Mouse (Mus musculus) MEL-GATA-1-ER (cell line): ENCODE results near the gene Gna12.

Experiments
- DNase-seq: peaks from one replicate; pipeline ENCODE4 v3.0.0-alpha.2; 2012; ENCODE audit warnings: low read depth; ENCODE audit errors: extremely low read depth

Gene Gna12

DNA sequence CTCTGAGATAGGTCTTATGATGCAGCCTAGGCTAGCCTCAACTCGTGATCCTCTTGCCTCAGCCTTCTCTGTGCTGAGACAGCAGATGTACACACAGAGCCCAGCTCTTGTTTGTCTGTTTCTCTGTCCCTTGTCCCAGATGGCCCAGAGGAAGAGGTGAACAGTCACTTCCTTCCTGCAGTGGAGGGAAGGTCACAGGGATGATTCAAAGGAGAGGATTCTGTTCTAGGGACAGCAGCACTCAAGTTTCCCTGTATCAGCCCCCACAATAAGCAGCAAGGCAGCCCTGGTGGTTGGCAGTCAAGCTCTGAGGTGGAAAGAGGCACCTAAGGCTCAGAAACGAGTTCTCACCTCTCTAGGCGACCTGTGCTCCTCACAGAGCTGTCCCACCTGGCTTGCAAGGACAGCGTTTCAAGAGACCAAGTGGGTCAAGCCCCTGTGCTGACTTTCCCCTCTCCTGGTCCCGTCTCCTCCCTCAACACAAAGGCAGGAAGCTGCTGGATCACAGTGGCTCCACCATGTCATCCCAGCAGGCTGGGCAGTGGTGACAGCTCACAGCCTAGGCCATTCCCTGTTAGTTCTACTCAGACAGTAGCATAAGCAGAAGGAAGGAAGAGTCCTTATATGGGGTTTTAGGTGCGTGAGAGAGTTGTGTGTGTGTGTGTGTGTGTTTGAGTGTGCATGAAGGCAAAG lies 65.2 kb downstream of the Gna12 start:
- no peak for DNase-seq

DNA sequence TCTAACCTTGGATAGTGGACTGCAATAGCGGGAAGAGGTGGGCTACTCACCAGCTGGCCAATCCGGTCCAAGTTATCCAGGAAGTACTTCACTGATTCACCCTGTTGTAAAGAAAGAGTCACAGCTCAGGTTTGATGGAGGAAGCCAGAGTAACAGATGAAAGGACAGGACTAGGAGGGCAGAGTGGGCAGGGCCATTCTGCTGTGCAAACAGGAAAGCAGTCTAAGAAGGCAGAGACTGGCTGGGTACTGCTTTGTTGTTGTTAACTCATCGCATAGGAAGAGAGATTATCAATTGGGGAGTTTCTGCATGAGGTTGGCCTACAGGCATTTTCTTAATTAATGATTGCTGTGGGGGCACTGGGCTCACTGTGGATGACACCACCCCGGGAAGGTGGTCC lies 67.7 kb downstream of the Gna12 start:
- DNase-seq: no peak

DNA sequence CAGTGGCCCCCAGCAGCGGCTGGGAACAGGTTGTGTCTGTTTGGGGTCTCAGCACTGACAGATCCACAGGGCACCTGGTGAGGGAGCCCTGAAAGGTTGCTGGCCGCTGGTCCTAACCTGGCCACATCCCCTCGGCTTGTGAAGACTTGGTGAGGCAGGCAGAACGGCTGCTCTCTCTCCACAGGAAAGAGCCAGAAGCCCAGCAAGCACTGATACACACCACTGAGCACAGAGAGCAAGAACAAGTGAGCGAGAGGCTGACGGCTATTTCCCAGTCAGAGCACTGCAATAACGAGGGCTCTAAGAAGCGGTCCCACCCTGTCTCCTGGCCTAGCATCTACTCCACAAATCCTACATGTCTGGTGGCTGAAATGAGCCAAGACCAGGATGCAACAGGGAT lies 71.4 kb downstream of the Gna12 start:
- DNase-seq: no peak

DNA sequence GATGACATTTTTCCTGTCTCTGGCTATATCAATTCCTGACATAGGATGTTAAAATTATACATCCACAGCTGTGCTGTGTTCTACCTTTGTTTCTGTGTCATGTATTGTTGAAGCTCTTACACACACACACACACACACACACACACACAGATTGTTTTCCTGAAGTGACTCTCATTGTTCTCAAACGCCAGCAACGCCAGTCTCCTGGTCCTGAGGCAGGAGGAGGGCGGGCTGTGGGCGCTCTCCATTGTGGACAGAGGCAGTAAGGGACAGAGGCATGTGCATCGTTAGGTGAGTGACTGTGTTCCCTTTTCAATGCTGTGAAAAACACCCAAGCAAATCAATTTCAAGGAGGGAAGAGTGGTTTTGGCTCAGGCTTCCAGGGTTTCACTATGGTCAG lies 77.0 kb downstream of the Gna12 start:
- no peak for DNase-seq

DNA sequence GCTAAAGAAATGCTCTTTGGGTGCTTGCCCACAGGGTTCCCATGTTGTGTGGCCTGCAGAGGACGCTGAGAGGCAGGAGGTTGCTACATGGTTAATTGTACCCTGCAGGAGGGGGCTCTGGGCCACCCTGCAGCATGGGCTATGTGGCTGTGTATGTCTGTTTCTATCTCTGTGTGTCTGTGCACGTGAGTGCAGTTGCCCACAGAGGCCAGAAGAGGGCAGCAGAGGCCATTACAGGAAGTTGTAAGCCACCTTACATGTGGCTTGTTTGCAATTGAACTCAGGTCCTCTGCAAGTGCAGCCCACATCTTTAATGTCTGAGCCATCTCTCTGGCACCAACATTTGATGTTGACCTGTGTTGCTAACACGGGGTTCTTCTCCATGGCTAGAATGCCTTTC lies 77.6 kb downstream of the Gna12 start:
- DNase-seq: peak; percentile 11

DNA sequence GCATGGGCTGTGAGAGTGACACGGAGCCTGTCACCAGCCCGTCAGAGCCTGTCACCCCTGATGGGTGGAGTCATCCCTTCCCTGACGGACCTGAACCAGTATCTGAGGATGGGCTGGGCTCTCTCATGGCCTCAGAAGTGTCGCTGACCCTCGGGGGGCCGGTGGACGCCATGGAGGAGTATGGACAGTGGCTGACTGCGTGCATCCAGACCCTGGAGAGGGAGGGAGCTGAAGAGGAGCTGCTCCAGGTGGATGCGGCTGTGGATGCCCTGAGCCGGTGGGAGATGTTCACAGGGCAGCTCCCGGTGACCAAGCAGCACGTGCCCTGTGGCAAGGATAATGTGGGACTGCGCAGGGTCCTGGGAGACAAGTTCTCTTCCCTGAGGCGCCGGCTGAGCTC lies 78.2 kb downstream of the Gna12 start:
- DNase-seq: no peak

DNA sequence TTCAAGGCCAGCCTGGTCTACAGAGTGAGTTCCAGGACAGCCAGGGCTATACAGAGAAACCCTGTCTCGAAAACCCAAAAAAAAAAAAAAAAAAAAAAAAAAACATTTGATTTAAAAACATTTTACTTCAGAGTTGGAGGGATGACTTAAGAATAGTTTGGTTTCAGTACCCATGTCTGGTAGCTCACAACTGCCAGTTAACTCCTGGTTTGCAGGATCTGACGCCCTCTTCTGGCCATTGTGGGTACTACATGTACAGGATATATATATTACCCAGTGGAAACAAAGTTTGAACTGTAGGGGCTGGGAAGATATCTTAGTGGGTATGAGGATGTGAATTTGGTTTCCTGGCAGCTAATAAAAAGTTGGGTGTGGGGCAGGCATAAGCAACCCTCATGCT lies 79.3 kb downstream of the Gna12 start:
- DNase-seq: peak; percentile 39

DNA sequence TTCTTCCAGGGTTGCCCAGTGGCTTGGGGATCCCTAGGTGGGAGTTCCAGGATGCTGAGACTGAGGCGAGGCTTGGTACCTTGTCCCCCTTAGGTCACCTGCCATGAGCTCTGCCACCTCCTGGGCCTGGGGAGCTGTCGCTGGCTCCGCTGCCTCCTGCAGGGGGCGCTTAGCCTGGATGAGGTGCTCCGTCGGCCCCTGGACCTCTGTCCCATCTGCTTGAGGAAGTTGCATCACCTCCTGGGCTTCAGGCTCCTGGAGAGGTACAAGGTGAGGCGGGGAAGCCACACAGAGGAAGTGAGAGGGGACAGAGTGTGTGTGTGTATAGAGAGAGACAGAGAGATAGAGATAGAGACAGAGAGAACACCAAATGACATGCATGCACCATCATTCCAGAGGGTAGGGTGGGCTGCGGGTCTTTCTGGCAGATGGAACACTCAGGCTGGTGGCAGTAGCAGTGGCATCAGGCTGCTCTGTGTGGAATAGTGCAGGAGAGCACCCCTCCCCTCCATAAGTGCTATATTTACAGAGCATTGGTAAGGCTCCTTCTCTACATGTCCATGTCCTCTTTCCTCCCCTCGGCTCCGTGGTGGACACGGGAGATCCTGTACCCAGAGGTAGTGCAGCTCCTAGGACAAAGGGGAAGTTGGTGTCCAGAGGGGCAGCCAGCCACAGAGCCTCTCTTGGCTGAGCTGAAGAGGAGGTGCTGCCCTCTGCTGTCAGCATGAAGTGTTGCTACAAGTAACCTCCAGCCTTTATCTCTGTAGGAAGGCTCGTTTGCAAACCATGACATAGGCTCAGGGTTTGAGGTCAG lies 81.0 kb downstream of the Gna12 start:
- peak; percentile 78 for DNase-seq

DNA sequence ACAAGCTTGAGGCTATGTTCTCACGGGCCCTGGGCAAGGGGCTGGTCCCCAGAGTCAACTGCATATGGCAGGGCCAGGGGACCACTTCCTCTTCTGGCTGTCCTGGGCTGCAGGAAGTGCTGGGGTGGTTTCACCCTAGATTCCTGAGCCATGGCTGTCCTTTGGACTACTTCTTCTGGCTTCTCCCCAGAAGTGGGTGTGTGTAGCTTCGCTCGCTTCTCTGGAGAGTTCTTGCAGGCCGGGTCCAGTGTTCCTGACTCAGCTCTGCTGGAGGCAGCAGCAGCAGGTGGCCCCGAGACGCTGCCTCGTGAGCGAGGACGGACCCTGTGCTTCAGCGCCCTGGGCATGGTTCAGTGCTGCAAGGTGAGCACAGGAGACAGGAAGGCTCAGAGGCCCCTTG lies 81.8 kb downstream of the Gna12 start:
- DNase-seq: no peak

DNA sequence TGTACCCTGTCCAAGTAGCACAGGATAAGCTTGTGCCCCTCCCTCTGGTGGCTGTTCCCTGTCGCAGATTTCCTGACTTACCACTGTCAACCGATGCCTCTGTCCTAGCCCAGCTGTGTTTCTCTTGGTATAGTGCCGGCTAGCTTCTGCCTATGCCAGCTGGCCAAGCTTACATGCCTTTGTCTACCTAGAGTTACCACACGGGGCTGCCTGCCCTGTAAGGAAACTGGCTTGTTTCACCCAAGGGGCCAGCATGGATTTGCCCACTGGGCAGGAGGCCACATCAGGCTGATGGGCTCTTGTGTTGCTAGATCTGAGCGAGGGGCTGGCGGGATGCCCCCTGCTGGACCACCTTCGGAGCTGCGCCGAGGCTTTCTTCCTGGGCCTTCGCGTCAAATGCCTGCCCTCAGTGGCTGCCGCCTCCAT lies 86.5 kb downstream of the Gna12 start:
- DNase-seq: no peak

DNA sequence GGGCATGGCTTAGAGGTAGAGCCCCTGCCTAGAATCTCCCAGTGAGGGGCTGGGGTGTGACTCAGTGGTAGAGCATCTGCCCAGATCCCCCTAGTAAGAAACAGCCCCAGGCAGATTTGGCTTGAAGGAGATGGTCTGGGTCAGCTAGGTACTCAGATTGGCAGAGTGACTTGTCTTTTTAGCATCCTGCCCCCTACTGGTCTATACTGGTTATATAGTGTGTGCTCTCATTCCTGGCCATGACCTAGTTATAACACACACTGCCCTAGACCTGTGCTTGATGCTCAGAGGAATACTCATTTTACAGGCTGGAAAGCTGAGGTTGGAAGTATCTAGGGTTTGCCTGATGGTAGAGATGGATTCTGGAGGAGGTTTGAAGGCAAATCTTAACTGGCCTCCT lies 88.4 kb downstream of the Gna12 start:
- DNase-seq: peak; percentile 35

DNA sequence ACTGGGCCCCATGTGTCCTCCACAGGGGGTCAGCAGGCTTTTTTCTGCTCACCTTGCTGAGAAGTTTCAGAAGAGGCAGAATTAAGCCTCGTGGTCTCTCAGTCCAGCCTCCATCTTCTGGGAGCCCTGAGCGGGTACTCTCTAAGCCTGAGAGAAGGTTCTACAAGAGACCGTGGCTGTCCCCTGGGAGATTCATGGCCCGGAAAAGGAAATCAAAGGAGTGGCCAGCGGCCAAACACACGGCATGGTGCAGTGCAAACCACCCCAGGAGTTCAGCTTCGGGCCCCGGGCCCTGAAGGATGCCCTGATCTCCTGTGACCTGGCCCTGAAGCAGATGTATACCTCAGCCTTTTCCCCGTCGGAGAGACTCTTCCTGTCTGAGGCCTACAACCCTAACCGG lies 89.2 kb downstream of the Gna12 start:
- no peak for DNase-seq

DNA sequence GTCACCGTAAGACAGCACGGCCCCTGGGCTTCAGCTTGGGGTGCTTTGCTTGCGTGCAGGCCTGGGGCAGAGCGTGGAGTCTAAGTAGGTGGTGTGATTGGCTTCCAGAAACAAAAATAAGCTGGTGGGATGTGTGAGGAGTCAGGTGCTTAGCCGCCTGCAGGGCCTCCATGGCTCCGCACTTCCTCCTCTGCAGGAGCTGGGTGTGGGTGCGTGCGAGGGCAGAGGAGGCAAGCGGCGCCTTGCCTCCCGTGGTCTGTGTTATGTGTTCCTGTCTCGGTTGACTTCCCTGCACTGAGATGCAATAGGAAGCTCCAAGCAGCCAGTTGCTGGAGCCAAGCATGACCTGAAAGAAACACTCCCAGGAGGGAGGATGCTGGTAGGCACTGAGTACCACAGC lies 90.4 kb downstream of the Gna12 start:
- DNase-seq: no peak

DNA sequence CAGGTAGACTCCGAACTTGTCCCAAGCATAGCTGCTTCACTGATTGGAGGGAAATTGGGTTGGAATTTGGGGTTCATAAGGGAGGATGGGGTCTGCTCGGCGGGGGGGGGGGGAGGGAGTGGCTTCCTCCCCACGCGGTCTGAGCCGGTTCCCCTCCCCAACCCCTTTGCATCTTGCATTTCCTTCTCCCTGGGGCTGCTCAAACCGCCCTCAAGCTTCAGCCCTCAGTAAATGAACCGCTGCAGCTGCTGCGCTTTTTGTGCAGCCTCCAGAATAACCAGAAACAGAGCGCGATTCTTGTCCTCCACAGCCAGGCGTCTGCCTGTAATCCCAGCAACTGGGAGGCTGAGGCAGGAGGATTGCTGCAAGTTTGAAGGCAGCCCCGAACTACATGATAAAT lies 94.1 kb downstream of the Gna12 start:
- DNase-seq: no peak

DNA sequence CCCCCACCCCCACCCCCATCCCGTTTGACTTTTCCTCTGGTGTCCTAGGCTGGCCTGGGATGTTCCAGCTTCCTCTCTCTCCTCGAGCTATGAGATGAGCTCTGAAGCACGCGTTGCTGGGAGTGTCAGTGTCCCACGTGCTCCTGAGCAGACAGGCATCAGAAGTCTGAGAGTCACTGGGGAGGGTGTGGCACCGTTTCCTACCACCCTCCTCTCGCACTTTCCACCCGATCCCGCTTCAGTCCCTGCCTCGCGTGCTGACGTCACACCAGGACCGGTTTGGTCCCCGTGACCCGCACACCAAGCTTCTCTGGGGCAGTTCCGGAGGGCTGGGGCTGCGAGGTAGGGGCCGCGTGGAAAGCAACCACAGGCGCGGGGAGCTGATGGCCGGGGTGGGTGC lies 94.9 kb downstream of the Gna12 start:
- DNase-seq: no peak

DNA sequence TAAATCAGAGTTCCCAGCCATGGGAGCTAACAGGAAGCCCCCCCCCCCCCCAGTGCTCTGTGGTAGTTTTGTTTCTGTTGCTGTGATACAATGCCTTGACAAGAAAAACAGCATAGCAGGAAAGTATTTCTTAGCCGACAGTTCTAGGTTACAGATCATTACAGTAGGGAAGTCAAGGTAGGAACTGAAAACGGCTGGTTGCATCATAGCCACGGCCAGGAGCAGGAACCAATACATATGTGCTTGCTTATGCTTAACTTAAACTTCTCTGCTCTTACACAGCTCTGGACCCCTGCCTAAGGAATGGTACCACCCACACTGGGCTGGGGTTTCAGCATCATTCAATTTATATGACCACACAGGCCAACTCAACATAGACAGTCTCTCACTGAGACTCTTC lies 96.9 kb downstream of the Gna12 start:
- DNase-seq: no peak

DNA sequence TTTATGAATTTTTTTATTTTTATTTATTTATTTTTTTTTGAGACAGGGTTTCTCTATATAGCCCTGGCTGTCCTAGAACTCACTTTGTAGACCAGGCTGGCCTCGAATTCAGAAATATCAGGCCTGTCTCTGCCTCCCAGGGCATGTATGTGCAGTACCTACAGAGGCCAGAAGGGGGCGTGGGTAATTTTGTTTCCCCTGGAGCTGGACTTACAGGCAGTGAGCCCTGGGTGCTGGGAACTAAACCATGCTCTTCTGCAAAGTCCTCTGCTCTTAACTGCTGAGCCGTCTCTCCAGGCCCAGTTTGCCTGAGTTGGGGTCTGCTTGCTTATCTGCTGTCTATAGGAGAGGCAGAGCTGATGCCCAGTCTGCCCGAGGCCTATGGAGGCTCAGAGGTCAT lies 98.0 kb downstream of the Gna12 start:
- no peak for DNase-seq

DNA sequence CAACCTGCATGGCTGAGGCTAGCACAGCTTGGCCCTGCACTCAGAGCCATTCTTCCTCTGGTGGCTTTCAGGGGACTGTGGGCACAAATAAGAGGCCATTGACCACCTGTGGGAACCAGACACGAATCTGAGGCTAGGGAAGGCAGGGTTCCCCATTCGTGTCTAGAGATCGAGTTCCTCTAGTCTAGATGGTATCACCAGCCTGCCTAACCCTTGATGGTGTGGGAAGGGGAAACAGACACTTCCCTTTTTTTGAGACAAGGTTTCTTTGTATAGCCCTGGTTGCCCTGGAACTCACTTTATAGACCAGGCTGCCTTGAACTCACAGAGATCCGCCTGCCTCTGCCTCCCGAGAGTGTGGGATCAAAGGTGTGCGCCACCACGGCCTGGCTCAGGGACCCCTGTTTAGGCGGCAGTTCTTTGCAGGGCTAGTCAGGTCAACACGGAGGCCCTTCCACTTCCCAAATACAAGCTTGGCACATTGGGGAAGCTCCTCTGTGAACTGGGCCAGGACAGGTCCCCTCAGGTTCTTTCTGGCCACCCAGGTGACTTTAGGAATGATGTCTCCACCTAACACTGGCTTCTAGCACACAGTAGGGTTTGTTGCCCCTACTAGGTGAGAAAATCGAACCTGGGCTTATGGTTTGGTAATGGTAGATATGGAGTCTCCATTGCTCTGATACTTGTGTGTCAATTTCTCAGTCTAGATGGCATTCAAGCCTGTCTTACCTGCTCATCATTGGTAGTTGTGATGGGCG lies 99.0 kb downstream of the Gna12 start:
- peak; percentile 88 for DNase-seq

DNA sequence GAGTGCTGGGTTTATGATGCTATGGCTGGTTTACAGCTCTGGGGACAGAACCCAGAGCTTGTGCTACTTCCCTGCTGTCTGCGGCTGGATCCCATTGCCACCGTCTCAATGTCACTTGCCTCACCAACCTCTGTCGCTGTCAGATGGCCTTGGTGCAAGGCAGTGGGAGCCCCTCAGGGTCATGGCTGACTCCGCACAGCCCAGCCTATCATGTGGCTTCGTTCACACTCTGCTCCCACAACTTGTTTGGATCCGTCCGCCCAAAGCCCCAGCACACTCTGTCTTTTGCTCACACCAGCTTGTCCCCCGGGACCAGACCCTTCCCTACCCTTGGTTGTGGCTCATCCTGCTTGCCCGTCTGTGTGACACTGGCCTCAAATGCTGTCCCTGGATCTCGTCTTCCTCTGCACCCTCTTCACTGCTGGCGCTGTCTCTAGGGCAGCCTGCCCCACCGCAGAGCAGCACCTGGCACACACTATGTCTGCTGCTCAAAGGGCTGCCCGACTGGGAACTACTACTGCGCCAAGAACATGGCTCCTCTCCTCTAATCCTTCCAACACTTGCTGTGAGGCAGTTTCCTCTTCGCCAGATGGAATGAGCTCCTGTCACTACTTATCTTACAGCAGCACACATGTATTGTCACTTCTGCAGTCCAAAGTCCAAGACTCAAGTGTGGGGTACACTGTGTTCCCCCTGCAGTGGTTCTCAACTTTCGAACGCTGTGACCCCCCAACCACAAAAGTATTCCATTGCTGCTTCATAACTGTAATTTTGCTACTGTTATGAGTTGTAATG lies 103.1 kb downstream of the Gna12 start:
- DNase-seq: no peak

DNA sequence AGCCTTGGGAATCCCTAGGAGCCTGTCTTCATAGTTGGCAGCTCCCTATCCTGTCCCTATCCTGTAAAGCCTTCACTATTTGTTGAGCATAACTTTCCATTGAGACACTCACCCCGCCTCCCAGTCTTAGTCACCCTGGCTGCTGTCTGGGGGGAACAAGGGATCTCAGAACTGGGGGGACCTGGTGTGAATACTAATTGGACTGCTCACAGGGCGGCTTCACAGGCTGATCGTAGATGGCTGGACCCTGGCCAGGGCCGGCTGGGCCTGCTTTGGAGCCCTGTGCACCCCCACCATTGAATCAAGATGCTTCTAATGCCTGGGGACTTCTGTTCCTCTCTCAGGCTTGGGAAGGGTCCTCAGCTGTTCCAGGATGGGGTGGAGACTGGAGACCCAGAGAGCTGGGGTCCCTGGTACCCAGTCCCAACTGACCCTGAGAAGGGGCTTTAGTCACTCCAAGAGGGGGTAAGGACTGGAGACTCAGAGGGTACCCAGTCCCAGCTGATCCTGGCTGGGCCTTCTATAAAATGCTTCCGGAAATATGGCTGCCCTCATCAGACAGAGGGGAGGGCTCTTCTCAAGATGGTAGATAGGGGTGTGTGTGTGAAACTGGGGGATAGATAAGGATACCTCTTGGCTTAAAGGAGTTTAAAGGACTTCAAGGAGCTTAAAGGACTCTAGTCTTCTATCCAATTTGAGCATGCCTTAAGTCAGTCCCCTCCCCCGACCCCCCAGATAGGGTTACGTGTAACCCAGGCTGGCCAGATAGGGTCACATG lies 104.0 kb downstream of the Gna12 start:
- no peak for DNase-seq

DNA sequence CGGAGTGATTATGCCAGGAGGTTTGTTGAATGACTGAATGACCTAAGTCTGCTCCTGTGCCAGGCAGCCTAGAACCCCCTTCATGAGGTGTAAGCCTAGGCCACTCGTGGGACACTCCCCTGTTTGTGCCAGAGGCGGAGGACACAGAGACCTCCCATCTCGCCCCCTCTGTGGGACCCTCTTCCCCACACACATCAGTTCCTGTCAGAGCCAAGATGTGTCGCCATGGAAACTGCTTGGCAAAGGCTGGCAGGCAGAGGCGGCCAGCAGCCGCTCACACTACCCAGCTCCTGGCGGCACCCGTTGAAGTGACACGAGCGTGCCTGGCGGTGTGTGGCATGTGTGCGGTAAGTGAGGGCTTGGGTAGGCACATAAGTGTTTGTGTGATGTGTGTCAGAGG lies 106.4 kb downstream of the Gna12 start, which contains the start of gene Amz1:
Gene Amz1 (plus strand): TSS at position 306 of the 400 bp plus-strand sequence.
- no peak for DNase-seq
